Mouse (Mus musculus): Measurements from ENCODE around the gene Myo16.

Gene Myo16

DNA sequence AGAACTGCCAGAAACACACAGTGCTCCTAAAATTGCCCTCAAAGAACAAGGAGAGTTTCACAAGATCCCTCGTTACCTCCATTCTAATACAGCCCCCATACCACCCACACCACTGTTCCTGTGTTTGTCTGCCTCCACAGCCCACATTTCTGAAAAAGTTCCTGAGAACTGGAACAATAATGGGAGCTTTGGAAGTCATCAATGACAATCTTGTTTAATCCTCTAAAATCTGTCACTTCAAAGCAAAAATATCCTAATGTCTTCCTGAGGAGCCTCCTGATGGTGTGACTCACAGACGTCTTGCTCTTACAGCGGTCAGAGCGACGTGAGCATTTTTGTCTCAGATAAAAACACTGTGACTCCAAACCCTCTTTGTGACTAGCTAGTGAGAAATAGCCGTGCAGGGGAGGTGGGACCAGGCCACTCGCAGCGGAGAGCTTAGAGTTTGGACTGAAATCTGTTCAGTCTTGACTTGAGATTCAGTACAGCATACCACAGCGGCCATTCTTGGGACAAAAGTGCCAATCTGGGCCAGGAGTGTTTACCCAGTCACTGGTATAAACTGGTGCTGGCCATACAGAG lies 394.4 kb downstream of the Myo16 start:
- DNase-seq (ENCODE audit: low read depth, low spot score) = no peak

DNA sequence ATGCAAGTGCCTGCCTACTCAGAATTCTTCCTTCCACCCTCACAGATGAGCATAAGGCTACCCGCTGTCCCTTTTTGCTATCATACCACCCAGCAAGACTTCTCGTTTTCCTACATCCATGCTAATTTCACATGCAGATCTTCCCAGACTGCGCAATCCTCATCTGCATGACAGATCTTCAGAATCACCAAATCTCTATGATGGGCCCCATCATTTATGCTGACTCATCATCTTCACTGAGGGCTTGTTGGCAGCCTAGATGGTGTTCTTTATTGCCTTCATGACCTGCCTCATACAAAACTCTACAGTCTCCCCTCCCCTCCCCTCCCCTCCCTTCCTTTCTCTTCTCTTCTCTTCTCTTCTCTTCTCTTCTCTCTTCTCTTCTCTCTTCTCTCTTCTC lies 395.7 kb downstream of the Myo16 start:
- no peak for DNase-seq (ENCODE audit: low read depth, low spot score)

DNA sequence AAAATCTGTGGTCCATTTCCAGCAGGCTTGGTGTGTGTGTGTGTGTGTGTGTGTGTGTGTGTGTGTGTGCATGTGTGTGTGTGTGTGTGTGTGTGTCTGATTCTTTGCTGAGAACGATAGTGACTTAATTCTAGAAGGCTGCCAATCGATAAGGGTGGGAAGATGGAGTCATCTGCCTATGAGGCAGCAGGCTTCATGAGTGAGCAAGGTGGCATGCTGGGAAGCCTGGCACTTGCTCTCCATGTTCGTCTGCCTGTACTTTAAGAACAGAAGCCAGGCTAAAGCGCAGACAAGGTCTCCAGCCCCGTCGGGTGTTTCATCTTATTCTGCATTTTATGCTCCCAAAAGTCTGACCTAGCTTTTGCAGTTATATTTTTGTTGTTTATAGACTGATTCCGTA lies 404.2 kb downstream of the Myo16 start:
- no peak for DNase-seq (ENCODE audit: low read depth, low spot score)

DNA sequence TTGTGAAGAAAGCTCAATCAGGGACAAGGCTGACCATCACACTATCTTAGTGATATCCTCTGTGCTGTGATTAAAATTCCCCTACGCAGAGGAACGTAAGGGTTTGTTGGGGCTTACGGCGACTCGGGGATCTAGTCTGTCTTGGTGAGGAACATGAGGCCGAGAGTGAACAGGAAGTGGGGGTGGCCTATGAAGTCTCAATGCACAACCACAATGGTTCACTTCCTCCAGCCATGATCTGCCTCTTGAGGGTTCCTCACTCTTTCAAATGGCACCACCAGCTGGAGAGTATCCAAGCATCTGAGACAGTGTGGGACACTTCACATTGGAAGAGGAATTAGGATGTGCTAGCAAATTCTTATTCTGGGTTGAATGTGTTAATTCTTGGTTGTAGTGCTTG lies 405.8 kb downstream of the Myo16 start:
- DNase-seq (ENCODE audit: low read depth, low spot score) = no peak

DNA sequence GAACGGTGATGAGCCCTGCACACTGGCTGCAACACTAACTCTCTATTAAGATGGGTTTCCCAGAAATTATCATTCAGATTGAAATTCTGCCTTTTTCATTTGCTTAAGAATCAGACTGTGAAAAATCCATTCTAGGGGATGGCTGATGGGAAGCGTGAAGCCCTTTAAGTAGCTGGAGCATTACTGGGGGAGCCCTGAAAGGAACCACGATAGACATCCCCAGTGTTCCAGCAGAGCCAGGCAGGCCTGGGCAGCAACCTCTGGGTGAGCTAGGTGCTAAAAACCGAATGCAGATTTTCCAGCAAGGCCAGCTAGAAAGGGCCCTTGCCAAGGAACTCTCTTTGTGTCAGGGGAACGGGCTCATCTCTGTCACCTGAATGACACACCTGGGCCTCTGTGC lies 407.9 kb downstream of the Myo16 start:
- DNase-seq (ENCODE audit: low read depth, low spot score) = no peak

DNA sequence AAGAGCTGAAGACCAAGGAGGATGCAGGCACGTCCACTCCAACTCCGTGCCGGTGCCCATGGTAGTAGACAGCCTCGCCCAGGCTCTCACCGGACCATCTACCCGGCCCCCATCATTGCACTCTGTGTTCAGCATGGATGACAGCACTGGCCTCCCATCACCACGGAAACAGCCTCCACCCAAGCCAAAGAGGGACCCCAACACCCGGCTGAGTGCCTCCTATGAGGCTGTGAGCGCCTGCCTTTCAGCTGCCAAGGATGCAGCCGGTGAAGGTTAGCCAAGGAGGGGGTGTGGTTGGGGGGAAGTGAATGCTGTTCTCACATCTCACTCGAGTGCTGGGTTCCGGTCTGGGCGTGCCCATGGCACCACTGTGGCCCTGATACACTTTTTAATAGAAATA lies 408.3 kb downstream of the Myo16 start:
- DNase-seq (ENCODE audit: low read depth, low spot score) = no peak

DNA sequence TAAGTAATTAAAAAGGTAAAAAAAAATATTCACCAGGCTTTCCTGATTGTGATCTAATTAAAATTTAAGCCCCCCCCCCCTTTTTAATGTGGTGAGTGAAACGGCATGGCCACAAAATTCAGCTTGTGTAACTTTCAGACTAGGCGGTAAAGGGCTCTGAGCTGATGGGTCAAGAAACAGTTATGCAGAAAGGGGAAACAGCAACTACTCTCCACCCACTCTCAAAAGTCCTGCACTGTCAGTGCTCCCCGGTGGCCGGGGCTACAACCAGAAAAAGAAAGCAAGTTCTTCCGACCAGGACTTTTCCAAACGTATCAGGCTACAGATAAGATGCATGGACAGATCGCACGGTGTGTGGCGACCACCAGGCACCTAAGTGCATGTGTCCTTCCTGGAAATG lies 408.9 kb downstream of the Myo16 start:
- DNase-seq (ENCODE audit: low read depth, low spot score) = no peak

DNA sequence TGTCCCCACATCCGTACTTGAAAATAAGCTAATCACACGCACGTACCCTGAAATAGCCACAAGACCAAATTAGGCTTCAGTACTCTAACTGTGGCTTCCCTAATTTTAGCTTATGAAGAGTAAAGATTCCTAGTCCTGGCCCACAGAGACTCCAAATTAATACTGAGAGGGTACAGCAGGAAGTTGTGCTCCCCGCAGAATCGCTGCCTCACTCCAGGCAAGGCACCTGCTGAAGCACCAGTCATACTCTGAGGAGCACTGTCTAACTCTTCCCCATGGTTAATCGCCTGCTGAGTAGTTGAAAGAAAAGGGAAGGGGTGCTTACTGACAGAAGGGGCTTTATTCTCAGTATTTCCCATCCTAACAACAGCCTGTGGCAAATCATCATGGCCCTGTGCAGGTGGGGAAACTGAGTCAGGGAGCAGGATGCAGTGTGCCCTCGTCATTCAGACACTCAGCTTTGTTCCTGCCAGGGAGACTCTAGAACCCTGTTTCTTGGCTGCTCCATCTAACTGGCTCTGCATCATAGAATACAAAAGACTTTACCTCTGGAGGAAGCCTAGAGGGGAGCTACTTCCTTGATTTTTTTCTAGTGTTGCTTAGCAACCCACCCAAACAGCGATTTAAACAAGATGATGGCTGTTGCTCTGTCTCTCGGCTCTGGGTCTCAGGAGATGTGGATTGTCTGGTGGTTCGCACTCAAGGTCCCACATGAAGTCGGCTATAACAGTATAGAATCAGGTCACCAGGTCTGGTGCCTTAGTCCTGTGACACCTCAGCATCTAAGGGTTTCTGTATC lies 411.7 kb downstream of the Myo16 start:
- DNase-seq (ENCODE audit: low read depth, low spot score) = peak; percentile 28

DNA sequence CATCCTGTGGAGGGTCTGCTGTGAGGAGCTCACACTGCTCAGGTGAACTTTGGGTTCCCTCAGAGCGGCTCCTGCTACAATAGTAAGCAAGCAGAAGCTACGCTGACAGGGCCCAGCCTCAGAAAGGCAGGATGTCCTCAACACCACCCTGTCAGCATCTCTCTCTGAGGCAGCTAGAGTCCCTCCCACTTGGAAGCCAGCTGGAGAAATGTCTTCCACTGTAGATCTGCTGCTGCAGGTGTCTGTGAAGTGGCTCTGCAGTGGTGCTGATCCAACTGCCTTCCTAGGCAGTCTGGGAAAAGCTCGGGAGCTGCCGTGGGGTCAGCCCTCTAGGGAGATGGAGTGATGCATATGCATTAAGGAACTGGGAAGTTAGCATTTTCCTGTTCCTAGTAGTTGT lies 414.7 kb downstream of the Myo16 start:
- no peak for DNase-seq (ENCODE audit: low read depth, low spot score)

DNA sequence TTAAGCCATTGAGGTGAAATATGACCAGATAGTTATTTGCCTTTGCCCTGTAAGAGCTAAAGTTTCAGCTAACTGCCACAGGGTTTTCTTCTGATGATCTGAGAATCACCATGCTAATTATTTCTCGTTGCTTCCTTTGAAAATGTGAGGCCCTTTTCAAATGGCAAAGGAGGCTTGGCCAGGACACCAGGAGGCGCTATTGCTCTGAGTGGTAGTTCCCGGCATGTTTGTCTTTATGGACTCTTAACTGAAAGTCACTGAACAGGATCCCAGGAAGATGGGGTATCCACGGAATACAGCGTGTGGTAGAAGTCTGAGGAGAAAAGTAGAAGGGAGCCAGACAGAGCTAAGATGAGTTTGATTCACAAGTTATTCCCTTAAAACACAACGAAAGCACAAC lies 420.4 kb downstream of the Myo16 start:
- DNase-seq (ENCODE audit: low read depth, low spot score) = peak; percentile 81

DNA sequence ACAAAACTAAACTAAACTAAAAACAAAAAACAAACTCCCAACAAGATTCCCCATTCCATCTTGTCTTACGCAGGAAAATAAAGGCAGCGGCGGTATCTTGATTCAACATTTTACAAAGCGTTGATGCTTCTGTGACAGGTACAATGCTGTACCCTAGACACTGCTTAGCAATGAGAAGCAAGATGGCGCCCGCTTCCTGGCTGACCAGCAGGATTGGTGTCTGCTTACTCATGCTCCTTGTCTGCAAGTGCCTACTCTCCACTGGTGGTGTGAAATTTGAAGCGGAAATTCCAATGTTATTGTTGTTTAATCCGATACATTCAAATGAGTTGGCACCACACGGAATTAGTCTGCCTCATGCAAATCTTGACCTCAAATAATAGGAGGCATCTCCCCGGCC lies 421.5 kb downstream of the Myo16 start:
- no peak for DNase-seq (ENCODE audit: low read depth, low spot score)

DNA sequence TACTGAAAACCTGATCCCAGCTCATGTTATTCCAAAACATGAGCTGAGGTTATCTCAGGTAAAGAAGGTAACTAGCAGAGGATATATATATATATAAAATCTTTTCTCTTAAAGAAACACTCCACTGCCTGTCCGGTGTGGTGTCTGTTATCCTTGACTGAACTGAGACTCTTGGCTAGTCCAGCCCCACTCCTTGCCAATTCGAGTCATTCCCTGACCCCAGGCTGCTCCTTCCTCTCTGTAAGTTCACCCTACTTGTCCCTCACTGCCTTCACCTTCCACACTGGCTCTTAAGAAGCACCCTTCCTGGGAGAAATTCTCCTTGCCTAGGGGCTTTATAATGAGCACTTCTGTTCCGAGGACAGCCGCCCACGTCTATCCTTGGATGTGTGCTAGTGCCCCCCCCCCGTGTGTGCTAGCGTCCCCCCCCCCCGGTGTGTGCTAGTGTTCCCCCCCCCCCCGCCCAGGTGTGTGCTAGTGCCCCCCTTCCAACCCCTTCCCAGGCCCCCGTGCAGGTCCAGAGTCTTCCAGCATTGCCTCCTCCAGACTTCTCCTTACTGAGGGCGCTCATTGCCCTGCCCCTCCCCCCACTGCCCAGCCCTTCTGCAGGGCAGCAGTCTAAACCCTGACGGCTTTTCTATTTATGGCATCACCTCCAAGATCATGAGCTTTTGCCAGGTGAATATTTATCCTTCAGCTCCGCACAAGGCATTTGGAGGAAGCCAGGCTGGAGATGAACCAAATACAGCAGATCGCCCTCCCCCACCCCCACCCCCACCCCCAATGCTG lies 433.4 kb downstream of the Myo16 start:
- DNase-seq (ENCODE audit: low read depth, low spot score) = no peak

DNA sequence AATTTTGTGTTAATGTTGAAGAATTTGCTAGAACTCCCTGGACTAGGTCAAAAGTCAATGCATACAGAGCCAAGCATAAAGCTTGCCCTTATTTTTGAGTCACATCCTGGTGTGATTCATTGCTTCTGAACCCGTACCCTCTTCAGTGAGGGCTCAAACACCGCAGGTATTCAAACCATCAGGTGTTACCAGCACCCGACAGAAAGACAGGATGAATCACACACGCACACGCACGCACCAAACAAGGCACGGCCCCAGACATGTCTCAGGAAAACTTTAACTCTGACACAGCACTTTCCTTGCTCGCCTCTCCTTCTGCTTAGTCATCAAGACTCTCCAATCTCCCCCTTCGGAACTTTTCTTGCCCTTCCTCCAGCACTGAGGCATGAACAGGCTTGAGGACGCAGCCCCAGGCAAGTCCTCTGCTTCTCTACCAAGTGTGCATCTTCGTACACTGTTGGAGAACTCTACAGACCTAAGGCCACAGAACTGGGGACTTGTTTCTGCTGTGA lies 435.8 kb downstream of the Myo16 start:
- DNase-seq (ENCODE audit: low read depth, low spot score) = no peak

DNA sequence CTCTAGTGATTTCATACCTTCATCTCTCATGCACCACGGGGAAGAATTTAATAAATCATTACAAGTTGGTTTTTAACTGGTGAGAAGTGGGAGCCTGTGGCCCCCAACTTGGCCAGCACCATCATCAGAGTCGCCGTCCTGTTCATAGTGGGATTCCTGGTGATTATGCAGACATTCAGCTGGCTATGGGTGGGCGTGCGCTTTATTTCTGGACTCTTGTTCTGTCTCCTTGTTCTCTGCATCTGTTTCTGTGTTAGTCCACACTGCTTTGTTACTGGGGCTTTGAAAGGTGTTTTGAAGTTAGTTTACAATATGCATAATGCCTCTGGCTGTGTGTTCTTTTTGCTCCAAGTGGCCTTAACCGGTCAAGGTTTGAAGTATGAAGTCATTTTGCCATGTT lies 439.2 kb downstream of the Myo16 start:
- DNase-seq (ENCODE audit: low read depth, low spot score) = no peak

DNA sequence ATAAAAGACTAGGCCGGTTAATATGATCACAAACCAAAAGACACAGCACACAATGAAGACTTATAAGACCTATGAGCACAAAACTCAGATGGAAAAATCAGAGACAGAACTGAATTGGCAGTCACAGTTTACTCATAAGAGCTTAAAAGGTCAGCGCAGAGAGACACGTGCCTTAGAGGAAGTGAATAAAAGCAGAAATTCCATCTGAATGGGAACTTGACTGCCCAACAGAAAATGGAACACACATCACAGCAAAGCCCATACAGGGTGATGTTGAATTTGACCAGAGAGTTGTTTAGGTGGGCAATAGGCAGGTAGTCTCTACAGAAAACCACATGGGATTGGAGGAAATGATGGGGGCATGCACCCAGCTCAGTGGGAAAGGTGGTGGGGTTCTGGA lies 442.6 kb downstream of the Myo16 start:
- no peak for DNase-seq (ENCODE audit: low read depth, low spot score)

DNA sequence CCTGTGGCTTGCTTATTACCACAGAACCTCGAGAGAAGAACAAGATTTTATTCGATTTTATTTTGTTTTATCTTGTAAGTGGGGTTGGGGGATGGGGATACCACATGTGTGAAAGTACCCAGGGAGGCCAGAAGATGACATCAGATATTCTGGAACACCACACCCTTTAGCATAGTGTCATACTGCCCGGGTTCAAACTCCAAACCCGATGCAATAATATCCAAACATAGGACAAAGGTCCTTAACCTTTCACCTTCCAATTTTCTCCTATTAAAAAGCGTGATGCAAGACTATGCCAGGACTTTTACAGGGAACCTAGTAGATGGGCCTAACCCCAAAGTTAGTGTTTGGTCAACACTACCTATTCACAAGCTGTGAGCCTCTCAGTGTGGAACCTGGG lies 443.9 kb downstream of the Myo16 start:
- no peak for DNase-seq (ENCODE audit: low read depth, low spot score)

DNA sequence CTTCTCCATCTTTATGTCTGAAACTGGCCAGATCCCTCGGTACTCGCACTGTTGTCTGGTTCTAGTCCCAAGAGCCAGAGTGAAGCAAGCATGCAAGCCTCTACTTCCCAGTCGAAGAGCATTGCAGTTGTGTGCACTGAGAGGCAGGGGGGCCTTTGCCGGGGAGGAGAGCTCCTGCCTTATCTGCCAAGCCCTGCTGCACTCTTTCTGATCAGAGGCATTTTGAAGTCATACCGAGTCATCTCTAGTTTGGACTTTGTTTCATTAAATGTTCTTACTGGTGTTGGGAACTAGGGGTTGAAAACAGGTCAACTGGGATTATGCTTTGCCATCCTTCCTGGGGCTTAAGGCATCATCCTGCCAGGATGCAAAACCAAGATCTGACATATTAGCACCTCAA lies 445.2 kb downstream of the Myo16 start:
- no peak for DNase-seq (ENCODE audit: low read depth, low spot score)

DNA sequence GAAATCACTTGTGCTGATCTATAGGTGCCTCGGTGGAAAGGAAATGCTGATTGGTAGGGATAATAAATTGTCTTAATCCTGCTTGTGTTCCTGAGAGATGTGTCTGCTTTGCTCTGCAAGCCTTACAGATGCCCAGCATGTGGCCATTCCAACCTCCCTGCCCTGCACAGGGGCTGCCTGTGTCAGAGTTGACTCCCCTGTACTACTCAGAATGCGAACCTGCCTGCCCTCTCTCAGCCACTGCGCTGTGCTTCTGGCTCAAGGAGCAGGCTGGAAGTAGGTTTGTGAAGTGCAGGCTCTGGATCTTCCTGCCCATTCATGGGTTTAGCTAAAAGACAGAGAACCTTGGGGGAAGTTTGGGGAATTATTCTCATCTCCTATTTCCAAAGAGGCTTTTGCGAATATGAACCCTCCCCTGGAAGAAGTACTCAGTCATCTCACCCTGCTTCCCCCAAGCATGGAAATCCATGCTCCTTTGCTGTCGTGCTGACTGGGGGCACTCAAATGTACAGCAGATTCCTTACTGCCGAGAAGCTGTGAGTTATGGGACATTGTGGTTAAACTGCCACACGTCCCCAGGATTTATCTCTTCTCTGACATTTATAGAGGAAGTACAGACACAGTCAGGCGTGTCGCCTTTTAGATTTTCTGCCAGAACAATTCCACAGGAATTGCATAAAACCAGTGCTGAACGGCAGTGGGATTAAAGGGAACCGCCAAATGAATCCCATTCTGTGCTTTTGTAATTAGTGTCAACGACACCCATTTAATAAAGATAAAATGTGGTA lies 452.5 kb downstream of the Myo16 start:
- peak; percentile 71 for DNase-seq (ENCODE audit: low read depth, low spot score)

DNA sequence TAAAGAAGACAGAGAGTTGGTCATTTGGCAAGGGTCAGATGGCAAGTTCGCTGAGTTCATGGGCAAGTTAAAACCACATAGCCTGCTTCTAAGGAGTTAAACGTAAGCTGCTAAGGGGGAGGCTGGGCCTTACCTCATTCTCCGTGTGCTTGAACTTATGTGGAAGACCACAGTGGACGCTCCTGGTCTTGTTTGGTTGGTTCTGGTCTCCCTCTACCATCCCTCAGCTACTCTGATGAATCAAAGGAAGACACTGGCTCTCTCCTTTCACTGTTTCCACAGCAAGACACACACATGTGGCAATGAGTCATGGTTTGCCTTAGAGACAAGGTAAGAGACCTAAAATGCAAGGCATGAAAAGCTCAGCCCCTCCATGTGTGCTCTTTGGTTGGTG lies 453.1 kb downstream of the Myo16 start:
- DNase-seq (ENCODE audit: low read depth, low spot score) = no peak

DNA sequence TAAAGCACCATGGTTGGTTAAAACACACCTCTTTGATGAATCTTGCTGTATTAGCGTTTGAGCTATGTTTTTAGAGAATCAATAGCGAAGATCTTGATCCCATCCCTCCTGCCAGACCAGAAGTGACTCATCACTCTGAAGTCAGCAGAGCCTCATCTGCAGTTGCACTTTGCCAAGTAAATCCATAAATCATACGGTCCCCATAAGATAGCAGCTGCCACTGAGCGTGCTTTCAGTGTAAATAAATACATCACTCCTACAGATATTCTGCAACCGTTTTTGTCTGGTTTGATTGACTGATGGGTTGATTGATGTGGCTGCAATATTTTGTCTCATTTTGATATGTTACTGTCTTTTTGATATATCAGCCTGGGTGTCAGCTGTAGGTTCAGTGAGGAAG lies 457.9 kb downstream of the Myo16 start:
- DNase-seq (ENCODE audit: low read depth, low spot score) = no peak

DNA sequence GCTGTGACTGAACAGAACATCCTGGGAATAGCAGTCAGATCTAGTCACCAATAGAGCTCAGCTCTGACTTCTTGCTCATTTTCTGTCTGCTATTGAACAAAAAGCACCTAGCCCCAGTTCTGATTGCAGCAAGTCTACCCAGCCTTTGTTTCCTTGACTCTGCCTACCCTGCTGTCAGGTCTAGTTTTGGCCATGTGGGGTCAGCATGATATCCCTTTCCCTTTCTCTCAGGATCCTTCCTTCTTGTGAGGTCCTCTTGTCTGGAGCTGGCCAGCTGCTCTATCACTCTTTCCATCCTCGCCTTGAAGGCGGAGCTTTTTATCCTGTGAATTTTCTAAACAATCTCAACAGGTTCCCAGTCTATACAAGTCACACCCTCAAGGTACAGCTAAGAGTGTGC lies 459.7 kb downstream of the Myo16 start:
- DNase-seq (ENCODE audit: low read depth, low spot score) = no peak

DNA sequence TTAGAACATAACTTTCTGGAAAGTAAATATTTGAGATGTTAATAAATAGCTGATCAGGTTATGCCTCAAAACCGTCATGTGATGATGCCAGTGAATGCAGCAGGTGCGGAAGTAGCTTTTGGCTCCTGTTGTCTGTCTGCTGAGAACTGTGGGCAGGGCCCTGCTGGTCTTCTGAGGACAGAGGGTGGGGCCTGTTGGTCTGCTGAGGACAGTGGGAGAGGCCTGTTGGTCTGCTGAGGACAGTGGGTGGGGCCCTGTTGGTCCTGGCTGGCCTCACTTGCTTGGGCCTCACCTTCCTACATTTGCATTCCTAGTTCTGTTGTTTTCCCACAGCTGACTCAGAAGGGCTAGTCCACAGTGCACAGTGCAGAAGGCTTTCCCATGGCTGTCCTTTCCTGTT lies 466.0 kb downstream of the Myo16 start:
- DNase-seq (ENCODE audit: low read depth, low spot score) = no peak
